Mouse (Mus musculus) lung, adult 2 months (tissue): ENCODE measurements around the gene Jund.

ENCODE experiments used
- CTCF ChIP-seq: fragments of 200-500 bp; IDR thresholded peaks from 2 replicates; pipeline ENCODE4 v1.5.1; 2011; ENCODE audit warnings: mild to moderate bottlenecking, low read length, control low read depth; ENCODE audit not compliant: insufficient read depth
- POLR2A ChIP-seq: fragments of 200-500 bp; IDR thresholded peaks from 2 replicates; pipeline ENCODE4 v1.6.1; 2011; ENCODE audit warnings: low read depth, mild to moderate bottlenecking, control low read depth, low read length, borderline replicate concordance; ENCODE audit errors: extremely low read depth

DNA sequence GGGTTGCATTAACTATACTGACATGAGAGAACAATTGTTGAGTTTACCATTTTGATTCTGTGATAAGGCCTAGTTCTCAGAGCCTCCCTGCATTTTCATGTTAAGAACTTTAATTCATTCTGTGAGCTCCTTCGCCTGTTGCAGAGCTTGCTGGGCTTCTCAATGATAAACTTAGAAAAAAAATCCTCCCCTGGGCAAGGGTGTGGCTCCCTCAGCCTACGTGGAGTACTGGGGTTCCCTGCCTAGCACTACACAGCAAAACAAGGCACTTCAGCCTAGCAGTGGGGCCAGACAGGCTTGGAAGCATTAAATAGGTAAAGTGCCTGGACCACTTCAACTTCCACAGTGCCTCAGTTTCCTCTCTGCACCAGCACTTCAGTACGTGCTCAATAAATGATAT, 17.3 kb upstream of the Jund start:
- no peak for TF ChIP-seq CTCF
- TF ChIP-seq POLR2A, result no peak
